Mouse (Mus musculus) spleen, adult 18-20 months (tissue): ENCODE results near the gene Commd1.

Experiments
- DNase-seq, 2 experiments: peaks; one replicate each; pipeline ENCODE4 v3.0.0; 2022; ENCODE audit warnings: mixed read lengths in 2 of 2

Commd1 gene

DNA sequence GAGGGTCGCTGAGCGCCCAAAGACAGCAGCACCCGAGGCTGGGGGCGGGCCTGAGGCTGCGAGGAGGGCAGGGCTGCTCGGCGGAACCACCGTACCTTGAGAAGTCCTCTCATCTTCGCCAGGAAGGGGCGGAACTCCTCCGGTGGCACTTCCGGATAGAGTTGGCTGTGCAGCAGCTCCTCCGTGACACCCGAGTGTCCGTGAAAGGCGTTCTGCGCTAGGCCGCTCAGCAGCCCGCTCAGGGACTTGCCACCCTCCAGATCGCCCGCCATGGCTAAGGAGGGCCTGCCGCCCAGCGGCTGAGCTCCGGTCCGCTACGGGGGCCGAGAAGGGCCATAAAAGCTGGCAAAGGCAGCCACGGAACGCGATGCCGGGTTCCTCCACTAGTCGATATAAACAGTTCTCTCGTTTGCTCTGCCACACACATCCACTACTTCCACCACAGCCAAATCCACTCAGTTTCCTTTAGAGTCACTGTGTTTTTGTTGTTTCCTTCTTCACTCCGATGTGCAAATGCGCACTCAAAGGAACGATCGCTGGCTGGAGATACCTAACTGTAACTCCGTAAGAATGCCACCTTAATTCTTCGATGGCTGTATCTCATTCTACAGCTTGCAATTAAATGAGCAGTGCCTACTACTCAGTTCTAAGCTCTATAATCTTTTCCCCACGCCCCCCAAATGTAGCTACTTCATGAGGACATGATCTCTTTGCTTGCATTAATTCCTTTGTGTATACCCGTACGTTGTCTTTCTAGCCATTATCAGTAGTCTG lies at the start of gene Commd1, which contains the start of gene Gm28048:
Gene Commd1, minus strand, starts transcription at position 399 of the 774 bp plus-strand sequence.
Gene Gm28048, minus strand, starts transcription at position 107 of the 774 bp plus-strand sequence.
- DNase-seq = peak; percentile 90 to 97

DNA sequence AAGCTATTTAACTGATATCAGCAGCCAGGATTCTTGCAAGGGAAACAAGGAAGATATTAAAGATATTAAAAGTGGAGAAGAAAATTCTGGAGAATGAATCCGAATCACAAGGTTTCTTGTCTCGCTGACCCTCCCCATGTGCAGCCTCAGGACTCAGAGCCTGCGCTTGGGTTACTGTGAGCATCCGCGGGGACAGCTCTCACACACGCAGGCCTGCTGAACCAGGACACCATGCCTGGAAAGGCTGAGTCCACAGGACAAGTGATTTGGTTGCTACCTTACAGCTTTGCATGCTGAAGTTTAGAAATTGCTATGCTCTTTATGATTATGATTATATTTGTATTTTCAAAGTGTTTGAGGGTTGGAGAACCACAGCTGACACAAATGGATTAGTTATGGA lies 47.2 kb upstream of the Commd1 start:
- no peak for DNase-seq

DNA sequence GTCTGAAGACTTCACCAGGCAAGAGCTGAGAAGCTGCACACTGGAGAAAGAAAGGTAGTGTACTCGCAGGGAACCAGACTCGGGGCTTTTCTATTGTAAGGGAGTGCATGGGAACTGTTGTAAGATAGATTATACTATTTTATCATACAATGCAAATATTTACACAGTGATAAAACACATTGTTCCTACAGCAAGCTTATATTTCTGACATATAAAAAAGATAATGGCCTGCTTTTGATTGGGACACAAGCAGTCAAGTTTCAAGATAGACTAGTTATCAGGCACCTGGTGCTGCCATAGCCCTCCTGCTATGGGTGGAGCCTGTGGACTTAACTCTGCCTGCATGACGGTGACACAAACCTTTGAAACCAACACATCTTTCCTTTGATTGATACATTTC lies 46.8 kb upstream of the Commd1 start:
- no peak for DNase-seq

DNA sequence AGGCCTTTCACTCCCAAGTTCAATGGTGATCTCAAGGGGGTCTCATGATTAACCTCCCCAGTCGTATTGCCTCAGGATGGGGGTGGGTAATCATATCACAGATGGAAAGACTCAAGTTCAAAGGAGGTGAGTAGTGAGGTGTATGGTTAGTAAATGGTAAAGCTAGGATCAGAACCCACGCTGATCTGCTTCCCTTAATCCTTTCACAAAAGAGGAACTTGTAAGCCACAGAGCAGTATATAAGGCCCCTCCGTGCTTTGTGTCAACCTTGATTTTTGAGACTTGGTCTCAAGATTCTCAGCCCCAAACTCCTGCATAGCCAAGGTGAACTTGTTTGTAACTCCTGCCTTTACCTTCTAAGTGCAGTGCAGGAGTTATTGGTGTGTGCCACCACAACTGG lies 42.0 kb upstream of the Commd1 start:
- DNase-seq = no peak

DNA sequence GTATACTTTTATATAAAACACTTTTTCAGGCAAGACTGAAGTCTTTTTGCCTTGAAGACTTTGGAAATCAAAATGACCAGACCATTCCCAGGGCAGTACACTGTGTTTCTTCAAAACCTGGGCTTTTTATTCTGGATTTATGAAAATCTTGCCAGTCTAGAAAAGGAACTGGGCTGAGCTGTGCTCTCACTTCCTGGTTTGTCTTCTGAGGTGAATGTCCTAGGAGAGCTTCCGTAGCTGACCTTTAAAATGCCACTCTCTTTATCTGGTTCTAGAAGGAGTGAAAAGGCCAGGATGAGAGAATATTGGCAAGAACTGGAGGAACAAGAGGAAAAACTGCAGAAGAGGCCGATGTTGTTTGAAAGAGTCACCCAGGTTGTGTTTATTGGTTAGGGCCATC lies 41.0 kb upstream of the Commd1 start:
- no peak for DNase-seq

DNA sequence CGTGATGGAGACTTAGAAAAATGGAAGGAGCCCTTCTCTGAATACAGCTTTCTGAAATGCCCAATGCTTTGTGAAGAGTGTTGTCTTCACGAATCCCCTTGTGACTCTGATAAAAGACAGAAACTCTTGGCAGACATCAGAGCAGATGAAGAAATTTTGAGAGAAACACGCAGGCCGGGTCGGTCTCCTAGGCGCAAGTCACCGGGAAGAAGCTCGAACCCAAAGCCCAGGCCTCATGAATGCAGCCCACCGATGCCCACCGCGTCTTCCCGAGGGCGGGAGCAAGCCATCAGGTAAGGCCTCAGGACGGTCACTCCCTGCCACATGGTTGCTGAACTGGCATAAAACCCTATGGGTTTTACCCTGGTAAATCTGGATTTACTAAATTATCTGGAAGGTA lies 38.7 kb upstream of the Commd1 start:
- no peak for DNase-seq

DNA sequence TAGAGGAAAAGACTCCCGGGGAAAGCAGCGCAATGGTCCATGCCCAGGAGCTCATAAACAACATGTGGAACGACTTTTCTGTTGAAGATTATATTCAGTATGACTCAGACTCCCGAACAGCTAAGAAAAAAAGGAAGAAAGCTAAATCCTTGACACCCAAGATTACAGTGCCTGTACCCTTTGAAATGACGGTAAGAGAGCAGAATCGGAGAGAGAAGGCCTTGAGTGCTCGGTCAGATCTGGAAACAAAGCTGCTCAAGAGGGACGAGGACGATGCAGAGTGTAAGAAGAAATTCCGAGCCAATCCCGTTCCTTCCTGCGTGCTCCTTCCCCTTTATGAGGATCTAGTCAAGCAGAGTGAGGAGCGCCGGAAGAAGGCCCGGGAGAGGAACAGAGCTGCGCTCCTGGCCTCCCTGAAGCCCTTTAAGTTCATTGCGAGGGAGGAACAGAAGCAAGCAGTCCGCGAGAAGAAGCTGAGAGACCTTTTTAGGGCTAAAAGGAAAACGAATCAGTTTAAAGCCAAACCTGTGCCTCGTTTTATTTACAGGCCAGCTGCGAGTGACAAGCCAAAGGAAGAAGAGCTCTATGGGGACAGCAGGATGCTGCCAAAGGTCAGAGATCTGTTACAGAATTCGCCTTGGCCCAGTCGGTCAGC lies 38.1 kb upstream of the Commd1 start:
- no peak for DNase-seq

DNA sequence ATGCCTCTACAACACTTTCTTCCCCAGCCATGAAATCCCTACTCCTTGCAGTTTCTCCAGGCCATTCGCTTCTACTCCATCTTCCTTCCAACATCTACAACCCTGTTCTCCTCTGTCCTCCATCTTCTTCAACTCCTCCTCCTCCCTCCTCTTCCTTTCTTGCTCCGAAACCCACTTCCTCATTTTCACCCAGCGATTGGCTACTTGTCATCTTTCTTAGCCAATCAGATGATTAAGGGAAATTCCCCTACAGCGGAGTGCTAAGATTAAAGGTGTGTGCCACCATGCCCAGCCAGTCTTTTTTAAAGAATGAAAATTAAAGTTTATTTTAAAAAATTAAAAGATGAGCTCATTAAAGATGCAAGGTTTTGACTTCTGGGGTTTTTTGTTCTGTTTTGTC lies 35.8 kb upstream of the Commd1 start:
- DNase-seq = no peak

DNA sequence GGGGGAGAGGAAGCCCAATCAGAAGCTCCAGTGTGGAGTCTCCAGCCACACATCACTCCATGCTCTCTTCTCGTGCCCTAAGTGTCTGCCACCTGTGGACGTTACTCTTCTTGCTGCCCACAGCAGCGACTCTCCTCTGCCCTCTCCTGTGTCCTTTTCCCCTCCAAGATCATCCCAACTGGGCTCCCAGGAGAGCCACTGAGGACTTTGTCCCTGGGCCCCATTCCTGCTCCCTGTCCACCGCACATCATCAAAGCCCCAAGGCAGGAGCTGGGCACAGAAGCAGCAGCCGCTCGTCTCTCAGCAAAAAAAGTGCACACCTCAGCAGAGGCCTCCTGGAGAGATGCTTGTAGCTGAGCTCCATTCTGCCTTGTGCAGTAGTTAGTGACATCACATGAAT lies 32.8 kb upstream of the Commd1 start:
- no peak for DNase-seq

DNA sequence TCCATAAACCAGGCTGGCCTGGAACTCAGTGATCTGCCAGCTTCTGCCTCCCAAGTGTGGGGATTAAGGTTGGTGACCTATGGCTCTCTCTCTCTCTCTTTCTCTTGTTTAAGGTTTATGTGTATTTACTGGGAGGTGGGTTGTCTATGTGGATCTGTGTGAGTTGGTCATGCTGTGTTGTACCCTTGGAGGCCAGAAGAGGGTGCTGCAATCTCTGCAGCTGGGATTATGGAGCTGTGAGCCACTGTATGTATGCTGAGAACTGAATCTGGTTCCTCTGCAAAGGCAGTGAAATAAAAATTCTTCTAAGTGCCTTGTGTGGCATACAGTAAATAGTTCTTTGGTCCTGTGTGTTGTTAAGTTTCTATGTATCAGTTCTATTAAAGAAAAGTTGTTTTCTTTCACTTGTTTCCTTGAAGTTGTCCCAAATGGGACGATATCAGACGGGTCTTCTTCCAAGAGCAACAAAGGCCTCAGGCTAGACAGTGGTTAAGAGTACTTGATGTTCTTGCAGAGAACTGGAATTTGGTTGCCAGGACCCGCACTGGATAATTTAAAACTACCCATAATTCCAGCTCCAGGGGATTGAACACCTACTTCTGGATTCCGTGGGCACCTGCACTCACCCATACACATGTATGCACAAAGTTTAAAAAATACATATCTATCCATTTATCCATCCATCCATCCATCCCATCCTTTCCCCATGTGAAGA lies 31.6 kb upstream of the Commd1 start:
- DNase-seq = no peak

DNA sequence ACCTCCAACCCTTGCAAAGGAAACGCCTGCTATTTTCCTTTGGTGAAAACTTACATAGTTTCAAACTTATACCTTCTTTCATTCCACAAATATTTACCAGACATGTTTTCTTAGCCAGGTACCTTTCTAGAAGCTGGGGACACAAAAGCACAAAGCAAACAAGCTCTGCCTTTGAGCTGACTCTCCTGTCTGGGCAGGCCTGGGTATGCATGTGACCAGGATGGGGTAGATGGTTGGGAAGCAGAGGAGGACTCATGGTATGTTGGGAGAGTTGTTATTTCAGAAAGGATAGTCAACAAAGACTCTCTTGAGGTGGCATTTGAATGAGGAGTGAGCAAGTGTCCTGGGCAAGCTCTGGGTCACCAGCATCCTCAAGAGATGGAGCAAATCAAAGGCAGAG lies 30.9 kb upstream of the Commd1 start:
- DNase-seq = no peak

DNA sequence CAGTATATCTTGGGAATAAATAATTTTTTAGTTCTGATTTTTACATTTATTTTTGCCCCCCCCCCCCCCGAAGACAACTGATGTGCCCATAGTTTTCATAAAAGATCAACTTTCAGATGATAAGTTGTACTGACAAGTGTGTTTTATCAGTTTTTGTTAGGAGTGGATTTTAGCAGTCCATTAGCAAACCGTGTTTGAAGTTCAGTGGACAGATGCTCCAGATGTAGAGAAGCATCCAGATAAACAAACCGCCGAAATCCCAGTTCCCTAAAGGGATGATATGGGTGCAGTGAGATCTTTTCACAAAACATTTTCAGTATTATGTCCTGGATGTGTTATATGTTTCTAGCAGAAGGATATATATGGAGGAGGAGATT lies 26.6 kb upstream of the Commd1 start:
- DNase-seq = no peak

DNA sequence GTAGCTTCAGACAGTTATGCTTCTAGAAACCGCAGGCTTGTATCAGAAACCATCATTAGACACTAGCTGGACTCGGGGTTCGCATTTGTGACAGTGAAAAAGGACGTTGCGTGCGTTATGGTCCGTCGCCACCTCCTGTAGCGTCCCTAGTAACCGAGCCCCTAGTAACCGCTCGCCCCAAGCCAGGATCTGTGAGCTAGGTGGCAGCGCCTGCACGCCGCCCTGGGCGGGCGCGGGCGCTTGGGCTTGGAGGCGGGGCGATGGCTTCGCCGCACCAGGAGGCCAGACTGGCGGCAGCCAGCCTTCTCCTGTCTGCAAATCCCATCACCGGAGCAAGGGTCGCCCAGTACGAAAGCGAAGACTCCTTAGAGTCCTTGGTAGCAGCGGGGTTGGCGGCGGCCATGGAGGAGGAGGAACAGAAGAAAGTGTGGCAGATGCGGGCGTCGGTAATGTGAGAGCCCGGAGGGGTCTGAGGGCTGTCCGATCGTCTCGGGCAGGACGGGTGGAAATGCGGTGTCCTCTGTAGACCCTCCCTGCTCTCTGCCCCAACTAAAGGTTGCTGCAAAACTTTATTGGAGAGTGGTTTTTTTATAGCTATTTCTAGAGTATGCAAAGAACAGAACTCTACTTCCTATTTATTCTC lies 26.1 kb upstream of the Commd1 start:
- peak; percentile 72 to 76 for DNase-seq

DNA sequence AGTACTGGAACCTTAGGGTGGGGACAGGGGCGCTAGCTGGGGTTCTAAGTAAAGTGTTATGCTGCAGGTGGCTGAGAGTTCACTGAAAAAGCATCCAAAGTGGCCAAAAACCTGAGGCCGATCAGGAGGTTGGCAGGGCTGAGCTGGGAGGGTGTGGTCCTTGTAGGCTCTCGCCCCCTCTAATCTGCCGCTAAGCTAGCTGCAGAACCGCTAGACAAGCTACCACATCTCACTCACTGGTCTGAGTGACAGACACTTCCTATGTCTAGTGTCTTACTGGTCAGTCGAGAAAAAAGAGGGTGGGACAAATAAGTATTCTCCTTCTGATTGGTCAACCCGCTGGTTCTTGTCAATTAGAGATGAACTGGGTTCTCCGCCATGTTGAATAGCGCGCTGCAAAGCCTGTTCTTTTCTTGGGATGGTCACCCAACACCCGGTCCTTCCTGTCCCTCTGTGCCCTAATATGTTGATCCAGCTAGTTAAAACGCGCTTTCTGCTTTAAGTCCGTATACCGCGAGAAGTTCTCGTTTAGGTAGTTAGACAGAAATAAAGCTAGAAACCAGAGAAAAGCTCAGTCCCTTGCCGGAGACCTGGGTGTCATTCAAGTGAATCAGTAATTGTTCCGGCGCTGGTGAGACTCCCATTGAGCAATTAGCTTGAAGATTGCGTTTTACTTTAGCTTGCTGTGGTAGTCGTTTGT lies 25.4 kb upstream of the Commd1 start, which contains the start of gene Fam161a:
Gene Fam161a, plus strand, starts transcription at position 51 of the 700 bp plus-strand sequence.
- peak; percentile 44 to 66 for DNase-seq

DNA sequence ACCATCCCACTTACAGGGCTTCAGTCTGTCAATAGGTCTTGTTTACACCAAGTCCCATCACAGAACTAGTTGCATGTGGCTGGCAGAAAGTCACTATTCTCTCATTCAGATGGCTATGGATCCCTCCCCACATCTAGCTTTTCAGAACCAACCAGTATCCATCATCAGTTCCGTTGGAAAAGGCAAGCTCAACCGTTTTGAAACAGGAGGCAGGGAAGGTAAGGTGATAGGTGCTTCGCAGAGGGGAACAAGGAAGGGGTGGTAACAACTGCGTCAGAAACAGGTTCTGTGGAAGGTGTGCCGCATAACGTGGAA lies 24.9 kb upstream of the Commd1 start:
- no peak for DNase-seq

DNA sequence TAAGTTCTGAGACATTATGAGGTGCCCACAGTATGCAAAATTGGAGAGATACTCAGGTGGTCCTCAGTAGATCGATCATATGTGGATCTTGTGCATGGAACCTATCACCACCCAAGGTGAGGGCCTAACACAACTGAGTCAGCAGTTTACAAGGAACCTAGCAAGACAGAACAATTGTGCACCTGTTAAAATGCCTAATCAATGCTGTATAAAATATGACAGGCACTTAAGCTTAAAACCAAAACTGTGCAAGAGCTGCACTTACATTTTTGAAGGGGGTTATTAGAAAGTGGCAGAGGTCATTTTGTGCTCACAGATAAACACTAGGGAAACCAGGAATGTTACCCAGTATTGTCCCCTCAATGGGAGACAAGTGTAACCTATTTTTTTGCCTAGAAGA lies 23.1 kb upstream of the Commd1 start:
- DNase-seq = no peak

DNA sequence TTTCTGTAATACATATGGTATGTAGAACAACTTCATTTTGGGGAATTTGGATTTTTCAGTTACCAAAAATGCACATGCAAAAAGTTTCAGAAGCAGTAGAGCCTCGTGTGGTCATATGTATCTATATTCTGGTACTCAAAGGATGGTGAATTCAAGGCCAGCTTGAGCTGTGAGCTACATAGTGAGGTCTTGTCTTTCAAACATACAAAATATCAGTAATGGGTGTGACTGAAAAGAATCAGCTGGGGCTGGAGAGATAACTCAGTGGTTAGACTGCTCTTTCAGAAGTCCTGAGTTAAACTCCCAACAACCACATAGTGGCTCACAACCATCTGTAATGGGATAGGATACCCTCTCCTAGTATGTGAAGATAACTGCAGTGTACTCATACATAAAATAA lies 16.1 kb upstream of the Commd1 start:
- no peak for DNase-seq

DNA sequence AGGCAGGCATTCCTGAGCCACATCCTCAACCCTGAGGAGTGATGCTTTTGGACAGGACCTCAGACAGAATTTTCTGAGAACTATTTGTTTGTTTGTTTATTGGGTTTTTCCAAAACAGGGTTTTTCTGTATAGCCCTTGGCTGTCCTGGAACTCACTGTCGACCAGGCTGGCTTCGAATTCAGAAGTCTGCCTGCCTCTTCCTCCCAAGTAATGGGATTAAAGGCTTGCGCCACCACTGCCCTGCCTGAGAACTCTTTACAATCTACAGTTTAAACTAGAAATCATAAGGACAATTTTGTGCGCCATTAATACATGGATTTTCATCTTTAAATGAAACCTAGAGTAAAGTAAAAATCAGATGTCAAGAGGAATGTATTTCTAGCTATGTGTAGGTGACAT lies 13.3 kb upstream of the Commd1 start:
- DNase-seq = no peak

DNA sequence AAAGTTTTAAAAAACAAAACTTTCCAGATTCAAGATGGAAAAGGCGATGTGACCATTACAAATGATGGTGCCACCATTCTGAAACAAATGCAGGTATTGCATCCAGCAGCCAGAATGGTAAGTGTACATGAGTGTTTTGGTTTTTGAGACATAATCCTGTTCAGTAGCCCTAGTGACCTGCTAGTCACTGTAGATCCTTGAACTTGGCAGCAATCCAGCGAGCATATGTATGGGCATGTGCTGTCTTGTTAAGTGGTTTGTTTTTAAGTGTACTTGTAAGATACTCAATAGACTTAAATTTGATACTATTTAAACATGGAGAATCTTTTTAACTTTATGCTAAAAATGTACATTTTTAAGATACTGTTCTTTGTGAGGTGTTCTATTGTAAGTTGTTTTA lies 12.1 kb upstream of the Commd1 start:
- no peak for DNase-seq

DNA sequence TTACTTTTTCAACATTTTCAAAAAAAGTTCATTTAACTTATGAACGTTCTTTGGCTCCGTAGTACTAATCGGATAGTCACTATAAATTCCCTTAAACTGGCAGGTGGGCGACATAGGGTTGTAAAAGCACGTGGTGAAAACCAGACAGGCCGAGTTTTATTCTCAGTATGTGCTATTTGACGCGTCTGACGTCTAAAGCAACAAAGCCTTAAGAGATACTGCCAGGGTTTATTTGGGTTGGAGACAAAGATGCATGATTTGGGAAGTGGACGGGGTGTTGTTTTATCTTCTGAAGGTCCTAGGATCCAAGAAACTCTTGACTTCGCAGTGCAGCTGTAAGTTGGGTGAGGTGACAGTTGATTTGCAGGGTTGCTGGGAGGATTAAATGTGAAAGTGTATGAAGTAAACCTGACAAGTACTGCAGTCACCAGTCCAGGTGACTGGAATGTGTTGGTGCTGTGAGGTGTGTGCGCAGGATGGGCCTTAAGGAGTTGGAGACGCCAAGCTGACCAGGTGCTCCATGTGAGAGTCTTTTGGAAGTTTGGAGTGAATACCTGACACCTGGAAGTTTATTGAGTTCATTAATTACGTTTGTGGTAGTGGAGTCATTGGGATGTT lies 9.1 kb upstream of the Commd1 start:
- no peak for DNase-seq

DNA sequence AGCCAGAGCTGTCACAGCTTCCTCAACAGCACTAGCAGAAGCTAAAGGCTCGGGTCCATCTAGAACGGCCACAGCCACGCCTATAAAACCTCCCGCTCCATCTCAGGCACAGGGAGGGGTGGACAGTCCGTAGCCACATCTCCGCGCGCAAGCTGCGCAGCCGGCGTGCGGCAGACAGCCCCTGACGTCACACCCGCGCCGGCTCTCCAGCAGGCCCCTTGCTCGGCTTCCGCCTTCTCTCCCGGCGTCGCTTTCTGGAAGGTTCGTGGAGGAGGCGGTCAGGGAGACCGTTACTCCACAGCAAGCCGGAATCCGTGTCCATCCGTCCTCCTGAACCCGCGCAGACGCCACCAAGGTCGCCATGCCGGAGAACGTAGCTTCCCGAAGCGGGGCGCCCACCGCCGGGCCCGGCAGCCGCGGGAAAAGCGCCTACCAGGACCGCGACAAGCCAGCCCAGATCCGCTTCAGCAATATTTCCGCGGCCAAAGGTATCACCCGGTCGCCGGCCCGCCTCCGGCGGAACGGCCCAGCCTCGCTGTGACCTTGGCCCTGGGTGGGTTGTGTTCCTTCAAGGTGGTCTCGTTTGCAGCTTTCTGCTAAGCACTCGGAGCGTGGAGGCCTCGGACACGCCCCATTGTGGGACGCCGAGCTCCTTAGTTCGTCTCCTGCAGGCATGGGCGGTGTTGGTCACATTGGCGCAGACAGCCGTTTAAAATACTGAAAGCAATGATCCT lies 8.4 kb upstream of the Commd1 start, which contains the start of gene Cct4:
Gene Cct4, plus strand, starts transcription at position 127 of the 734 bp plus-strand sequence.
- DNase-seq = peak; percentile 86 to 90

DNA sequence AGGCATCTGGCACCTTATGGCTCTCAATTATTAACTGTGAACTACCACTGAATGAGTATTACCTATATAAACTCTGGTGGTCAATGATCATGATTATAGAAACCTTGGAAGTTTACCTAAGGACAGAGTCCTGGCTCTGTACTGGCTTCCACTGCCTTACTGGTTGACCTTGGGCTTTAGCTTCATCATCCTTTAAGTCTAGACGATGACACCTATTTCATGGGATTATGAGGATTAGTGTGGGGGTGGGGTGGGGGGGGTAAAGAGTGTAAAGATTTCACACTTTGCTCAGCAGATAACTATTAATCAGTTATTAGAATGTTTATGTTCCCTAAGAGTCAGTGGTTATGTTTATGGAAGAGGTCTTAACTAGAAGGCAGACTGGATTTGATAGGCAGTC lies 7.6 kb upstream of the Commd1 start:
- no peak for DNase-seq
